Mouse (Mus musculus) mouse trophoblast stem cell (cell line): ENCODE measurements around the gene Cenps.
"Not testable (repeated sequence)": the region's sequence is repeated elsewhere in the genome, so short reads cannot be mapped to it uniquely, and the experiment has no call there.

Experiments used
- in situ Hi-C, 2 experiments: fragments of 300-500 bp; cut with MseI, MboI; formaldehyde crosslinking; loops; 2 replicates in 1 of 2; 3 replicates in 1 of 2; pipeline ENCODE4 v1.15.1; 2025

Gene Cenps

DNA sequence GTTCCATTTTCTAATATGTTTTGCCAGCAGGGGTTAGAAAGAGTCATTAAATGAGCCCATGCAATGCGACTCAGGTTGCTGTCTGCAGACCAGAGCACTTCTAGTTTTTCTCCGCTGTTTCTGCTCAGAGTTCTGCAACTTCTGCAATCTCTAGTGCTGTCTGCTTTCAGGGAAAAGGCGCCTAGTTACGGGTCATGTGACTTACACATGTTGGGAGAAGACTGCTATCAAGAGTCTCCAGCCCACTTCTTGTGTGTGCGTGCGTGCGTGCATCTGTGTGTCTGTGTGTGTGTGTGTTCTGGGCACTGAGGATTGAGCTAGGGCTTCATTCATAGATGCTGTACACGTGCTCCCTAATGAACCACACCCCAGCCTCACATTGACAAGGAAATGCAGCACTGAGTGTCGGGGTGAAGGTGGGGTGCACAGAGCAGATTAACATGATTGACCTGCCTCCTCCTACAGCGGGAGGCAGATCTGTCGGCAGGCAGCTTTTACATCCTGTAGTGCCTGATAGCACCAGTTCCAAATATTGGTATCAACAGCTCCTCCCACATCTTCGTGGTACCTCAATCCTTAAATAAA, 17.4 kb downstream of the Cenps start:
- in situ Hi-C loops, result not testable (repeated sequence)

DNA sequence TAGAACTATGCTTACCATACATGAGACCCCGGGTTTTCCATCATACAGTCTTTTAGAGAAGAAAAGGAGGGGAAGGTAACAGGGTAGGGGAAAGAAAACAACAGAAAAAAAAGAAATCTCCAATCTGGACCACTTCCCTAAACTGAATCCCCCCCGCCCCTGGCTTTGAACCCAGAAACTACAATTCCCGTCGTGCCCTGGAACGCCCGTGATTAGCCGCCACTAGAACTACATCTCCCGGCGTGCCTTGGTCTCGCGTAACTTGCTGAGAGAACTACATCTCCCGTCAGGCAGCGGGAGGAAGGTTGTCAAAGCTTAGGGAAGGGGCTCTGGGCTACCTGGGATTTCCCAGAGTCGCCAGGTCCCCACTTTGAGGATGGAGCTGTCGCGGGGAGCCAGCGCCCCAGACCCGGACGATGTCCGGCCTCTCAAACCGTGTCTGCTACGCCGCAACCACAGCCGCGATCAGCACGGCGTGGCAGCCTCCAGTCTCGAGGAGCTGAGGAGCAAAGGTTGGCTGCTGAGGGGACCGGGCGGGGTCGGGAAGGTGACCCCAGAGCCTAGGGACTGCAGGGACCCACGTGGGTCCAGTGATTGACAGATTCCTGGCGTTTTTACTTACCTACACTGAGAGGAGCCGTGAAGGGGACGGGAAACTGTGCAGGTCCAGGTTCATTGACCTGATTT, 33.4 kb downstream of the Cenps start, which contains the start of gene Dffa:
TSS of gene Dffa (plus strand) at position 272 of the 687 bp plus-strand sequence.
- in situ Hi-C loops, result no loop called here

DNA sequence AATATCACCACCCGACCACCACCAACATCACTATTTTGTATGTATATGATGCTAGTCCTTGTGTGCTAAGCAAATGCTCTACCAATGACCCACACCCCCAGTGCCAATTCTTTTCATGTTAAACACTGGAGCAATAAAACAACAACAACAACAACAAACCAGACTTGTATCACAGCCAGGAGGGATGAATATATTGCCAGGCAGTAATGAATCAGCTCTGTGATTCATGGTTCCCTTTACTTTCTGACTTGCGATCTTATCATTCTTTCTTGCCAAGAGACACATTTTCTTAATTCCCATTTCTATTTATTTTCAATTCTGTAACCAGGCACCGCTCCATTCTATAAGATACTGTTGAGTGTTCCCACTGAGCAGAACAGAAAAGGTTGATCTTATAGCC, 36.0 kb downstream of the Cenps start:
- in situ Hi-C loops, result no loop called here

DNA sequence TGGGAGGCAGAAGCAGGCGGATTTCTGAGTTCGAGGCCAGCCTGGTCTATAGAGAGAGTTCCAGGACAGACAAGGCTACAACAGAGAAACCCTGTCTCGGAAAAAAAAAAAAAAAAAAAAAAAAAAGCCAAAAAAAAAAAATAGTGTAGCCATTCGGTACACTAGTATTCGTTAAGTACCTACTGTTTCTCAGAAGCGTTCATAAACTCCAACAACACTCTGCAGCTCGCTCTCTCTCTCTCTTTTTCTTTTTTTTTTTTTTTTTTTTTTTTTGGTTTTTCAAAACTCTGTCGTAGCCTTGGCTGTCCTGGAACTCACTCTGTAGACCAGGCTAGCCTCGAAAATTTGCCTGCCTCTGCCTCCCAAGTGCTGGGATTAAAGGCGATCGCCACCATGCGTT, 37.0 kb downstream of the Cenps start:
- in situ Hi-C loops, result not testable (repeated sequence)

DNA sequence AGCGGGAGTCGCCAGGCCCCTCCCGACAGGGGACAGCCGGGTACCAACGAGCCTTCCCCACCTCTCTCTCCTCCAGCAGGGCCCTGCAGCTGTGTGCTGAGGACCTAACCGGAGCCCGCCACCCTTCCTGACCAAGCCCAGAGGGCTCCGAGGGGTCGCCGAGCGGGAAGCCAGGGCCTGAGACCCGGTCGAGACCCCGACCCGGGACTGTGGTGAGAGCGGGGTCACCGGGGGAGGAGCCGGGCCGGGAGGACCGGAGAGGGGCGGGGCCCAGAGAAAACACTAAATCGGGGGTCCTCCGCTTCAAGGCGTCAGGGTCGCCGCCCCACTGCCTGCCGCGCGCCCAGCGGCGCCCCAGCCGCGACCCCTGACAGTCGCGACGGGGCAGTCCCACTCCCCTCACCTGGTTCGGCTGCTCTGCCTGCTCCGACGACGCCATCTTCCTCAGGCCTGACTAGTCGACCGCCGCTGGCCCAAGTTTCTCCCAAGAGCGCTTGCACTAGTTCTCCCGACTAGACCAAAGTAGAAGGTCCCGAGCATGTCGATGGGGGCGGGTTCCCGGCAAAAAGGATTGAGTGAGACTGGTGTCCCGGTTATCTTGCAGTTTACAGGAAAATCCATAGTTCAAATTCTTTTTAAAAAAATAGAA, 37.9 kb downstream of the Cenps start, which contains the start of gene Pex14:
TSS of gene Pex14 (minus strand) at position 508 of the 649 bp plus-strand sequence.
- in situ Hi-C loops, result no loop called here

DNA sequence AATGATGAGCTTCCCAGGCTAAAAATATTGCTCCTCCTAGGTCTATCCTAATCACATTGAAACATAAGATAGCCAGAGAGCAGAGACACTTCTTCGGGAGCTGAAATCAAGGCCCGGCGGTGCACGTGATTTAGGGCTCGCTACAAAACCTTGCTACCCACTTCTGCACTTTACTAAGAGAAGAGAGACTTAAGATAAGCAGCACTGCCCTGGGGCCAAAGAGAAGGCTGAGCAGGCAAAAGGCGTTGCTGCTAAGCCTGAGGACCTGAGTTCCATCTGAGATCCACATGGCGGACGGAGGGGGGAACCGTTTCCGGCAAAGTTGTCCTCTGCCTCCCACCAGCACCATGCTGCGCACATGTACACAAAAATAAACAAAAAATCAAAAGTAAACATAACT, 38.9 kb downstream of the Cenps start:
- in situ Hi-C loops, result no loop called here

DNA sequence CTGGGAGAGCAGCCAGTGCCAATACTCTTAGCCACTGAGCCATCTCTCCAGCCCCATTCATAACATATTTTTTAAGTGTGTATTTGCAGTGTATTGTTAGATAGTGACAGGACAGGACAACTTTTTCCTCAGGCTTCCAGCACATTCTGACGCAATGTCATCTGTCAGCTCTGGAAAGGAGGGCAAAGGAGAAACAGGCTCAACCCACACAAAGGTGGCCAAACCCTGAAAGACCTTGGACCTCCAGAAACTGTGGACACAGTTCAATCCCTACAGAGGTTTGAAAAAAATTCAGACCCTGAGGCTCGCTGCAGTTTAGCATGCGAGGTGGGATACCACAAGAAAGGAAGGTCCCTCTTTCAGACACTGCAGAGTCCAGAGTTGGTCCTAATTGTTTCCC, 39.5 kb downstream of the Cenps start:
- in situ Hi-C loops, result no loop called here

DNA sequence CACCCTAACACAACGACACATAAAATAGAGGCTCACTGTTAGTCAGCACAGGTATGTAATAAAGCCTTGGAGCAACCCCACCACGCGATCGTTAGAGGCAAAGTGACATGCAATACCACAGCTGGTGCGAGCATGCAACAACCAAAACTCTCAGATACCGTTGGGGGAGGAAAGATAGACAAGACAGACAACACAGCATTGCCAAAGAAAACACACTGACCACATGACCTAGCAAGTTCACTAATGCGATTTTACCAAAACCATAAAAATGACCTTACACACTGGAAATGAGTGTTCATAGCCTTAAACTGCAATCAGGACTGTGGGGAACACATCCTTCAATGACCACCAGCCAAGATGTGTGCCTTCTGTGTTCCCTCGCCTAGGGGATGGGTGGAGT, 46.1 kb downstream of the Cenps start:
- in situ Hi-C loops, result no loop called here

DNA sequence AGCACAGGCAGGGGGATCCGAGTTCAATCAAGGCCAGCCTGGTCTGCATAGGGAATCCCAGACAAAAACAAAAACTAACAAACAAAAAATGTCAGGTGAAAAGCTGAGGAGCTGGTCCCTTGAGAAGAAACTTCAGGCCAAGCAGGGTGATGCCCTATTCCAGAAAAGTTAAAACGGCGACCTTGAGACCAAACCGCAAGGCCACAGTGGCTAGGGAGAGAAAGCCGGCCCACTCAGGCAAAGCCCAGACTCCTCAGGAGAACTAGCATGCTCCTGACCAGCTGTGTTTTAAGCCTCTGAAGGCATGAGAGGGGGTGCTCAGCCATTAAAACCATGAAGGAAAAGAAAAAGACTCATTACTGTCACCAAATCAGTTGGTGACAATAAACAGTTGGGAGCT, 52.0 kb downstream of the Cenps start:
- in situ Hi-C loops, result no loop called here

DNA sequence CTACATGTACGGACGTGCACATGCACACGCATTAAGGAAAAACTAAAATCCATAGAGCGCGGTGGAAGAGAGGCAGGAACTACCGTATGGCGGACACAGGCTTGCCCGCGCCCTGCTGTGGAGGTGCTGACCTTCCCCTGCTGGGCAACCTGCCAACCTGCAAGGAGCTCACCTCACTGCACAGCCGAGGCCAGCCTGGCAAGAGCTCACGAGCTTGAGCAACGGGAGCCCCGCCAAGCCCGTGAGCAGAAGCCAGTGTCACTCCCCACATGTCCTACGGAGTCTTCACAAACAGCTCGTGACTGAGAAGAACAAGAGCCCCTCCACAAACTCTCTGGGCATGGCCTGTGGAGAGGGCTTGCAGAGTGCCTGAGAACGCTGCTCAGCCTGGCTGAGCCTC, 55.9 kb downstream of the Cenps start:
- in situ Hi-C loops, result no loop called here

DNA sequence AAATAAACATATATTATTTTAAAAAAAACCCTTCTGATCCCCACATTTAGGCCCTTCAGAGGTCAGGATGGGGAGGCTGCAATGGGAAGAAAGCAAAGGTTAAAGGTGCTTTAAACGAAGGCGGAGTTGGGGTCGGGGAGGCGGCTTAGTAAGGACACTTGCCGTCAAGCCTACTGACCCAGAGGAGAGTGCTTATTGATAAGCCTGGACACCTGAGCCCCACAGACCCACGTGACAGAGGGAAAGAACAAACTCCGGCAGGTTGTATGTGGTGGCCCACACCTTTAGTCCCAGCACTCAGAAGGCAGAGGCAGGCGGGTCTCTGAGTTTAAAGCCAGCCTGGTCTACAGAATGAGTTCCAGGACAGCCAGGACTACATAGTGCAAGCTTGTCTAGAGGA, 57.3 kb downstream of the Cenps start:
- in situ Hi-C loops, result no loop called here

DNA sequence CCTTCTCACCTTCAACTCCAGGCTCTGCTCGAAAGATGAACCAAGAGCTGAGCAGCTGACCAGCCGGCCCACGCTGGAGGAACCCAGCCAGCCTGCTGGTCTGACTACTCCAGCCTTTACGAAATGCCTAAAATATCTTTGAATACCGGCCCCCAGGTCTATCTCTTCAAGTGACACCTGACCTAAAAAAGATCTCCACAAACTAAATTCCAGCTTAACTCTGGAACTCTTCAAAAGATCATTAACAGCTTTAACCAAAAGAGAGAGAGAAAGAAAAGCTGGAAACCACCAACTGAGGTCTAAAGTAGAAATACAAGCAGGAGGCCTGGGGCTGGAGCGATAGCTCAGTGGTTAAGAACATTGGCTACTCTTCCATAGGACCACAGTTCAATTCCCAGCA, 57.8 kb downstream of the Cenps start:
- in situ Hi-C loops, result no loop called here

DNA sequence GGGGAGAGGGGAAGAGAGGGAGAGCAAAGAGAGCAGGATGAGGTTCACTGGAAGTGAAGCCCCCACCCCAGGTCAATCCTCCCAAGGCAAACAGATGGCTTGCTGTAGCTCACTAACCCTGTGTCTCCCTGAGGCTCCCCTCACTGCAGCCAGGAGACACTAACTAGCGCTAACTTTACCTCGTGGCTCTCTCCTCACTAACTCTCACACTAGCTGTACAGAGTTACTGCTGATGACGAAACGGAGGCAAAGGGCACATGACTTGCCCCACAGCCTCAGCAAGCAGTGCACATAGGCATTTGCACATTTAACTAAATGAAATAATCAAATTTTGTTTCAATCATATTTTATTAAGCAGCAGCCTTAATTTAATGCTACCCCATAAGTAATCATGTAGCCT, 59.2 kb downstream of the Cenps start:
- in situ Hi-C loops, result no loop called here
